Mouse (Mus musculus) CH12.LX (cell line): ENCODE data around the gene Plau. TPM values are rescaled to one million over a fixed set of nuclear protein-coding genes. Genes with fewer than 3 reads are reported as not detected.
A peak's percentile ranks its signal among the peaks of the same experiment; 100 is the strongest.

Source experiments
- DNase-seq: peaks from one replicate; pipeline ENCODE4 v3.0.0-alpha.2; 2013; ENCODE audit errors: extremely low read depth
- H3K27ac ChIP-seq: 2 replicates; pipeline ENCODE4 v1.5.1; 2012; ENCODE audit warnings: low read depth, mild to moderate bottlenecking, control low read depth, moderate library complexity; ENCODE audit not compliant: insufficient read depth
- H3K27me3 ChIP-seq: replicated peaks from 2 replicates; pipeline ENCODE3; 2012; ENCODE audit warnings: inconsistent platforms
- H3K36me3 ChIP-seq, 2 experiments: replicated peaks in 1 of 2; 2 replicates each; pipeline versions ENCODE3 to v1.6.1; 2012; ENCODE audit warnings: inconsistent platforms in 1 of 2, low read length in 1 of 2, mild to moderate bottlenecking in 1 of 2, mixed read lengths in 1 of 2, moderate library complexity in 1 of 2; ENCODE audit not compliant: control insufficient read depth in 1 of 2, insufficient read depth in 1 of 2
- H3K4me1 ChIP-seq, 2 experiments: 2 replicates each; pipeline ENCODE4 v1.6.1; 2012; ENCODE audit warnings: inconsistent platforms in 1 of 2, moderate library complexity in 1 of 2; ENCODE audit not compliant: insufficient read depth in 2 of 2, control insufficient read depth in 1 of 2
- H3K4me2 ChIP-seq: 2 replicates; pipeline ENCODE4 v1.6.1; 2012; ENCODE audit warnings: low read depth, mild to moderate bottlenecking, control low read depth; ENCODE audit not compliant: poor library complexity, insufficient read depth, severe bottlenecking
- H3K4me3 ChIP-seq, 3 experiments: fragments of 150-350 bp in 1 of 3; sonication (generic) in 1 of 3; replicated peaks in 1 of 3; 2 replicates each; pipeline versions ENCODE3 to v1.5.1; 2011 to 2012; ENCODE audit warnings: low read depth in 2 of 3, low read length in 2 of 3, mild to moderate bottlenecking in 2 of 3, moderate library complexity in 2 of 3, control low read depth in 1 of 3, improper control_type of control experiment in 1 of 3, inconsistent platforms in 1 of 3, mixed read lengths in 1 of 3; ENCODE audit not compliant: poor library complexity in 1 of 3
- H3K79me2 ChIP-seq: replicated peaks from 2 replicates; pipeline ENCODE4 v1.6.1; 2012; ENCODE audit warnings: mild to moderate bottlenecking, moderate library complexity; ENCODE audit not compliant: control insufficient read depth, poor library complexity, insufficient read depth, severe bottlenecking; ENCODE audit errors: extremely low read depth
- H3K9ac ChIP-seq: 2 replicates; pipeline ENCODE4 v1.6.1; 2012; ENCODE audit warnings: low read depth, mild to moderate bottlenecking, control low read depth, moderate library complexity; ENCODE audit not compliant: insufficient read depth
- H3K9me3 ChIP-seq: replicated peaks from 2 replicates; pipeline ENCODE3; 2012; ENCODE audit warnings: low read length, inconsistent platforms, mixed read lengths
- CHD1 ChIP-seq: IDR thresholded peaks from 2 replicates; pipeline ENCODE4 v1.6.1; 2012; ENCODE audit warnings: low read depth, low read length, improper control_type of control experiment, inconsistent platforms
- CHD2 ChIP-seq: IDR thresholded peaks from 2 replicates; pipeline ENCODE4 v1.6.1; 2011; ENCODE audit warnings: low read length, improper control_type of control experiment
- CTCF ChIP-seq, 2 experiments: IDR thresholded peaks in 1 of 2; conservative IDR thresholded peaks in 1 of 2; 2 replicates each; pipeline ENCODE4 v1.5.1; 2011 to 2012; ENCODE audit warnings: low read depth in 2 of 2, low read length in 2 of 2, improper control_type of control experiment in 1 of 2, inconsistent platforms in 1 of 2, mild to moderate bottlenecking in 1 of 2, moderate library complexity in 1 of 2
- E2F4 ChIP-seq: IDR thresholded peaks from 2 replicates; pipeline ENCODE4 v1.6.1; 2011; ENCODE audit warnings: low read depth, low read length, improper control_type of control experiment; ENCODE audit not compliant: insufficient replicate concordance
- ELF1 ChIP-seq: IDR thresholded peaks from 2 replicates; pipeline ENCODE4 v1.6.1; 2014; ENCODE audit warnings: low read depth, mild to moderate bottlenecking, inconsistent platforms, low read length, improper control_type of control experiment
- EP300 ChIP-seq: IDR thresholded peaks from 2 replicates; pipeline ENCODE4 v1.6.1; 2011; ENCODE audit warnings: low read length, improper control_type of control experiment
- ETS1 ChIP-seq: conservative IDR thresholded peaks from 2 replicates; pipeline ENCODE4 v1.6.1; 2012; ENCODE audit warnings: low read depth, mild to moderate bottlenecking, inconsistent platforms, low read length, improper control_type of control experiment, moderate library complexity
- GABPA ChIP-seq: IDR thresholded peaks from 2 replicates; pipeline ENCODE4 v1.6.1; 2012; ENCODE audit warnings: low read depth, low read length, improper control_type of control experiment, inconsistent platforms; ENCODE audit not compliant: insufficient replicate concordance
- IRF4 ChIP-seq: IDR thresholded peaks from 2 replicates; pipeline ENCODE4 v1.6.1; 2014; ENCODE audit warnings: low read depth, mild to moderate bottlenecking, inconsistent platforms, low read length, improper control_type of control experiment
- JUN ChIP-seq: IDR thresholded peaks from 2 replicates; pipeline ENCODE4 v1.6.1; 2011; ENCODE audit warnings: low read depth, mild to moderate bottlenecking, low read length, improper control_type of control experiment, moderate library complexity; ENCODE audit not compliant: insufficient read depth
- JUND ChIP-seq: conservative IDR thresholded peaks from 2 replicates; pipeline ENCODE4 v1.6.1; 2011; ENCODE audit warnings: low read depth, low read length, improper control_type of control experiment
- KAT2A ChIP-seq: IDR thresholded peaks from 2 replicates; pipeline ENCODE4 v1.6.1; 2012; ENCODE audit warnings: low read length, improper control_type of control experiment, inconsistent platforms; ENCODE audit not compliant: insufficient replicate concordance
- MAFK ChIP-seq: IDR thresholded peaks from 2 replicates; pipeline ENCODE4 v1.6.1; 2011; ENCODE audit warnings: low read length, improper control_type of control experiment; ENCODE audit not compliant: insufficient replicate concordance
- MAX ChIP-seq: IDR thresholded peaks from 2 replicates; pipeline ENCODE4 v1.6.1; 2011; ENCODE audit warnings: low read length, improper control_type of control experiment
- MAZ ChIP-seq: IDR thresholded peaks from 2 replicates; pipeline ENCODE4 v1.6.1; 2012; ENCODE audit warnings: low read depth, mild to moderate bottlenecking, inconsistent platforms, low read length, improper control_type of control experiment, moderate library complexity
- MEF2A ChIP-seq: IDR thresholded peaks from 2 replicates; pipeline ENCODE4 v1.6.1; 2014; ENCODE audit warnings: low read depth, mild to moderate bottlenecking, inconsistent platforms, low read length, improper control_type of control experiment, borderline replicate concordance
- MXI1 ChIP-seq: IDR thresholded peaks from 2 replicates; pipeline ENCODE4 v1.6.1; 2011; ENCODE audit warnings: mild to moderate bottlenecking, low read depth, low read length, improper control_type of control experiment
- MYC ChIP-seq: IDR thresholded peaks from 2 replicates; pipeline ENCODE4 v1.6.1; 2011; ENCODE audit warnings: low read depth, mild to moderate bottlenecking, improper control_type of control experiment, low read length
- NELFE ChIP-seq: IDR thresholded peaks from 2 replicates; pipeline ENCODE4 v1.6.1; 2011; ENCODE audit warnings: low read depth, low read length, improper control_type of control experiment
- PAX5 ChIP-seq: IDR thresholded peaks from 2 replicates; pipeline ENCODE4 v1.6.1; 2012; ENCODE audit warnings: low read length, inconsistent platforms, mixed read lengths
- POLR2A ChIP-seq: IDR thresholded peaks from 2 replicates; pipeline ENCODE4 v1.6.1; 2011; ENCODE audit warnings: low read depth, mild to moderate bottlenecking, improper control_type of control experiment, low read length
- POLR2AphosphoS2 ChIP-seq: IDR thresholded peaks from 2 replicates; pipeline ENCODE4 v1.6.1; 2011; ENCODE audit warnings: low read depth, low read length, improper control_type of control experiment
- RAD21 ChIP-seq: IDR thresholded peaks from 2 replicates; pipeline ENCODE4 v1.6.1; 2011; ENCODE audit warnings: low read depth, mild to moderate bottlenecking, low read length, improper control_type of control experiment, moderate library complexity
- RCOR1 ChIP-seq: conservative IDR thresholded peaks from 2 replicates; pipeline ENCODE4 v1.6.1; 2012; ENCODE audit warnings: low read depth, mild to moderate bottlenecking, inconsistent platforms, low read length, improper control_type of control experiment
- SMC3 ChIP-seq: IDR thresholded peaks from 2 replicates; pipeline ENCODE4 v1.6.1; 2011; ENCODE audit warnings: low read depth, low read length, improper control_type of control experiment
- TBP ChIP-seq: conservative IDR thresholded peaks from 2 replicates; pipeline ENCODE4 v1.6.1; 2011; ENCODE audit warnings: low read depth, low read length, improper control_type of control experiment
- UBTF ChIP-seq: IDR thresholded peaks from 2 replicates; pipeline ENCODE4 v1.6.1; 2012; ENCODE audit warnings: low read depth, mild to moderate bottlenecking, inconsistent platforms, low read length, improper control_type of control experiment, moderate library complexity
- USF1 ChIP-seq: IDR thresholded peaks from 2 replicates; pipeline ENCODE4 v1.6.1; 2014; ENCODE audit warnings: low read depth, mild to moderate bottlenecking, inconsistent platforms, low read length, improper control_type of control experiment
- ZC3H11A ChIP-seq: IDR thresholded peaks from 2 replicates; pipeline ENCODE4 v1.6.1; 2012; ENCODE audit warnings: low read depth, mild to moderate bottlenecking, inconsistent platforms, low read length, improper control_type of control experiment
- ZNF384 ChIP-seq: IDR thresholded peaks from 2 replicates; pipeline ENCODE4 v1.6.1; 2012; ENCODE audit warnings: low read depth, low read length, improper control_type of control experiment, inconsistent platforms
- dilution Hi-C: fragments of 300-500 bp; cut with MboI; formaldehyde crosslinking; loops from 2 replicates; pipeline ENCODE4 v1.14.3; 2020; ENCODE audit warnings: low sequenced_read_pairs; ENCODE audit not compliant: extremely low pct_unique_long_range_greater_than_20kb, extremely low pct_ligation_motif_present
- in situ Hi-C: fragments of 300-500 bp; cut with MboI; formaldehyde crosslinking; loops from 3 replicates; pipeline ENCODE4 v1.14.3; 2019; ENCODE audit warnings: low sequenced_read_pairs, low pct_ligation_motif_present, low pct_unique_long_range_greater_than_20kb, mixed read lengths
- polyA plus RNA-seq: library from polyadenylated mRNA; unstranded; fragments of >175 nt; gene quantifications from 2 replicates; pipeline ENCODE4 v1.2.1, GENCODE M21; 2012; ENCODE audit warnings: low read depth; ENCODE audit not compliant: insufficient read length
- total RNA-seq, 2 experiments: library from RNA; depleted of rRNA; stranded (reverse); fragments of 300-350 nt in 1 of 2; fragments of >200 nt in 1 of 2; gene quantifications; 2 replicates each; pipeline ENCODE4 v1.2.3; 2012 to 2014

Plau gene
- total and polyA plus RNA-seq, 3 experiments: 1.8 to 2.8 (median 2.4) TPM

- TF ChIP-seq JUND (no peak), MXI1 (no peak), UBTF (no peak), RCOR1 (no peak), SMC3 (peak; percentile 92), GABPA (no peak), POLR2AphosphoS2 (no peak)
Measured at GRCm38 (mm10) chr14:20798761-20799160, 37.7 kb upstream of the Plau start (continued).

DNA sequence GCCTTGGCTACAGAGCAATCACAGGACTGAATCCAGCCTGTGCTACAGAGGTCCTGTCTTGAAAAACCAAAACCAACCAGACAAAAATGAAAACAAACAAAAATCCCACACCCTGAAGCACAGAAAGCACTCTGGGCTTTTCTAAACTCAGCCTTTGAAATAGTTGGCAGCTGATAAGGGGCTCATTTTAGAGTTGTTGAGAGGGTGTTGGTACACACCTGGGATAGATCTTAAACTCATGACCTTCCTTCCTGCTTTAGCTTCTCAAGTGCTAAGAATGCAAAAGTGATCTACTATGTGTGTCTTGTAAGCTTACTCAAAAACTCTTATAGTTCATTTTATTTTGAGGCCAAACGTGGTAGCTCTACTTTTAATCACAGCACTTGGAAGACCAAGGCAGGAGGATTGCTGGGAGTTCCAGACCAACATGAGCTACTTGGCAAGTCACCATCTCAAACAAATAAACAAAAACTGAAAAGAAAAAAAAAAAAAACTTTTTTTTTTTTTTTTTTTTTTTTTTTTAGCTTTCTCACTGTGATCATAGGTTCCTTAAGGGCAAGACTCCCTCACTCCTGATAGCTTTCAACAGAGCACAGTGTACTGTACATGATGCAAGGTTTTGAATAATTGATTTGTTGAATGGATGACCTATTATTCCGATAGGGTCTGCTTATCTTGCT, 33.4 kb upstream of the Plau start:
- DNase-seq: no peak
- no peak overlapping the region for H3K4me2 ChIP-seq
- no peaks in the 10 kb centered on the region for H3K79me2 ChIP-seq
- no peaks in the 10 kb centered on the region for H3K36me3 ChIP-seq
- H3K9me3 ChIP-seq: no peaks in the 10 kb centered on the region
- TF ChIP-seq MAFK: no peak
- no peak for TF ChIP-seq NELFE
- TF ChIP-seq MAZ: no peak
- TF ChIP-seq ZNF384: peak; percentile 83
- no peak for TF ChIP-seq USF1
- TF ChIP-seq MXI1: no peak
- no peak for TF ChIP-seq ETS1
- no peak for TF ChIP-seq UBTF
- TF ChIP-seq, all 38 proteins: peak for 1
- dilution Hi-C loops: no loop called here
- no peak overlapping the region for H3K9ac ChIP-seq
- in situ Hi-C loops: no loop called here
- no peak overlapping the region for H3K27ac ChIP-seq
- no peak overlapping the region for H3K4me3 ChIP-seq
- H3K4me1 ChIP-seq: peaks cover 5 to 40% of the 10 kb centered on the region in 2 experiments
- H3K27me3 ChIP-seq: no peaks in the 10 kb centered on the region

DNA sequence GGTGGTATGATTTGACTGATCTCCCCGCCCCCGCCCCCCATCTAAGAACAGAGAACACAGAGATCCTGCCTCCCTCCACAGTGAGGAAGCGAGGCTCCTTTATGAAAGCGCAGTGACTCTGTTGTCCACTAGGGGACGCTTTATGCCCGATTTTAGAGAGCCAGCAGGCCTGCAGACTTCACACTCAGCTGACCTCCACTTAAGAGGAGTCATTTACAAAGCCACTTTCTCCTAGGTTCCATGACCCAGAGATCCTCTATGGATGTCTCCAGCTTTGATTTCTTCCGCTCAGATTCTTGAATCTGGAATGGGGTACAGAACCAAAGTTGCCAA, 32.9 kb upstream of the Plau start:
- Histone ChIP-seq H3K27me3 (no peaks in the 10 kb centered on the region), H3K27ac (no peak overlapping the region), H3K4me1 (peaks cover 5 to 36% of the 10 kb centered on the region in 2 experiments), H3K4me2 (no peak overlapping the region), H3K9ac (no peak overlapping the region), H3K9me3 (no peaks in the 10 kb centered on the region), H3K4me3 (no peak overlapping the region), H3K36me3 (no peaks in the 10 kb centered on the region), H3K79me2 (no peaks in the 10 kb centered on the region)
- dilution Hi-C loops: no loop called here
- in situ Hi-C loops: no loop called here
- DNase-seq: peak; percentile 91
- TF ChIP-seq ZC3H11A (peak; percentile 94), CHD2 (no peak), TBP (no peak), PAX5 (no peak), EP300 (no peak), UBTF (no peak), MAZ (no peak), JUN (no peak), ETS1 (no peak), USF1 (no peak), MAFK (no peak), MAX (no peak), MYC (no peak), JUND (0 out of 2 replicates have a peak, but pooled peaks have one; percentile 10), MEF2A (0 out of 2 replicates have a peak, but pooled peaks have one; percentile 29), CHD1 (no peak), IRF4 (no peak), E2F4 (no peak), KAT2A (no peak), RAD21 (peak; percentile 97), NELFE (no peak; the same call in 1 of the 2 replicates), POLR2A (no peak), SMC3 (peak; percentile 99), ELF1 (no peak), CTCF (conservative IDR thresholded peaks at IDR 0.05 in 1 of 2, IDR thresholded peaks at IDR 0.05 in 1 of 2; ENCODE audit: low read depth in 2 of 2, low read length in 2 of 2) (peak; percentile 98)
